Mouse (Mus musculus) MEL (cell line): ENCODE data around the gene Afg3l1.
A peak's percentile ranks its signal among the peaks of the same experiment; 100 is the strongest.

Experiments
- CTCF ChIP-seq, 3 experiments: IDR thresholded peaks in 2 of 3; conservative IDR thresholded peaks in 1 of 3; 2 replicates each; pipeline ENCODE4 v1.5.1; 2011 to 2012; ENCODE audit warnings: low read length in 3 of 3, low read depth in 2 of 3, mild to moderate bottlenecking in 2 of 3, improper control_type of control experiment in 1 of 3, inconsistent platforms in 1 of 3, mixed read lengths in 1 of 3, moderate library complexity in 1 of 3; ENCODE audit not compliant: control insufficient read depth in 1 of 3, insufficient read depth in 1 of 3, poor library complexity in 1 of 3, severe bottlenecking in 1 of 3
- MAX ChIP-seq: IDR thresholded peaks from 2 replicates; pipeline ENCODE4 v1.6.1; 2011; ENCODE audit warnings: low read length, improper control_type of control experiment
- MEF2A ChIP-seq: IDR thresholded peaks from 2 replicates; pipeline ENCODE4 v1.6.1; 2014; ENCODE audit warnings: low read depth, mild to moderate bottlenecking, inconsistent platforms, low read length, improper control_type of control experiment; ENCODE audit not compliant: poor library complexity, insufficient replicate concordance, severe bottlenecking; ENCODE audit errors: extremely low read depth

DNA sequence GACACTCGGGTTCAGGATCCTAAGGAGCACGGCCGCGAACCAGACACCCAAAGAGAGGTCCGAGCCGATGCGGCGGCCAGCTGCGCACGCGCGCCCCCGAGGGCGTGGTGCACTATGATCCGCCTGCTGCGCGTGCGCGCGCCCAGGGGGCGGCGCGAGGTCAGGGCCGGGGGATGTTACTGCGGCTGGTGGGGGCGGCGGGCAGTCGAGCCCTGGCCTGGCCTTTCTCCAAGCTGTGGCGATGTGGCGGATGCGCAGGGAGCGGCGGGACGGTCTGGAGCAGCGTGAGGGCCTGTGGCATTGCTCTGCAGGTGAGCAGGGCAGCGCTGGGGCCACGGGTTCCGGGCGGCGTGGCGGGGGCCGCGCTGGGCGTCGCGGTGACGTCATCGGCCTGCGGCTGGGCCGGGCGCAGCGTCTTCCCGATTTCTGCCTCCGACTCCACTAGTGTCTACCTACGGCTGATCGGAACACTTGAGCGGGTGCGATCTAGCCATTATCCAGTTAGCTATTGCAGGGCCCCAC is at the start of gene Afg3l1:
- TF ChIP-seq MAX (peak; percentile 66; the same call in 1 of the 2 replicates), MEF2A (no peak), CTCF (IDR thresholded peaks at IDR 0.05 in 2 of 3, conservative IDR thresholded peaks at IDR 0.05 in 1 of 3; ENCODE audit: control insufficient read depth in 1 of 3, insufficient read depth in 1 of 3, low read depth in 2 of 3, low read length in 3 of 3, poor library complexity in 1 of 3, severe bottlenecking in 1 of 3) (no peak)
